Mouse (Mus musculus) spleen, embryonic (tissue): ENCODE data around the gene Hmox1.

Experiments
- CTCF ChIA-PET: fragments of 350-600 bp; sonication (Branson Sonifier 250); formaldehyde crosslinking; loops from one replicate; lab custom pipeline; 2022; lab: Charles Lee

The Hmox1 gene

DNA sequence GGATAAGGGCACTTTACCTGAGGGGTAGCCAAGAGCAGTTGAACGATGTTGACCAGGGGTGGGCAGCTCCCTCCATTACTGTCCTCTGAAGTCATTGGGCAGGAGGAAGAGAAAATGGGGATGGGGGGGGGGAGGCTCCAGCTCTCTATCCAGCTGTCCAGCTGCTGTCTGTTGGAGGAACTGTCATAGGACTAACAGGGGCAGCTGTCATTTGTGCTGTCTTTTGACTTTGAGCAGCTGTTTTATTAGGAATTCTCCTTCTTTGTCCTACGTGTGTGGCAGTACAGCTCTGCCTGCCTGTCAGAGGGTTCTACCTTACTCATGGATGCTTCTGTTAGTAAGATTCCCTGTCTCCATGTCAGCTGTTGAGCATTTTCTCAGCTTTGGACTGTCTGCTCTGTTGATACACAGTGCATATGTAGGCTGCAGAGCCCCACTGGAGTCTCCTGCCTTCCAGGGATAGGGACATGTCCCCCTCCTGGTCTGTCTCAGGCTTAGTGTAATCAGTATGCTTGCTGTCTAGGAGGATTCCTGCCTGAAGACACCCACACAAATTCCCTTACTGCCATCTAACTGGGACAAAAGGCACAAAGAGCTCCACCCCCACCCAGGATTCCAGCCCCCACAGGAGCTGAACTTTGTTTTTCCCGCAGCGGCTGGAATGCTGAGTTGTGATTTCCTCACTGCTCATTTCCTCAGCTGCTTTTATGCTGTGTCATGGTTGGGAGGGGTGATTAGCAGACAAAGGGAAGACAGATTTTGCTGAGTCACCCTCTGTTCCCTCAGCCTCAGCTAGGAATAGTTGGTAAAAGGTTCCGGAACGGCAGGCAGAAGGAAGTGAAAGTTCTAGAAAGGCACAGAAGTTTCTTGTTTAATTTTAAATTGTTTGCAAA is 4.2 kb upstream of the Hmox1 start:
- CTCF ChIA-PET, result no interaction called here

DNA sequence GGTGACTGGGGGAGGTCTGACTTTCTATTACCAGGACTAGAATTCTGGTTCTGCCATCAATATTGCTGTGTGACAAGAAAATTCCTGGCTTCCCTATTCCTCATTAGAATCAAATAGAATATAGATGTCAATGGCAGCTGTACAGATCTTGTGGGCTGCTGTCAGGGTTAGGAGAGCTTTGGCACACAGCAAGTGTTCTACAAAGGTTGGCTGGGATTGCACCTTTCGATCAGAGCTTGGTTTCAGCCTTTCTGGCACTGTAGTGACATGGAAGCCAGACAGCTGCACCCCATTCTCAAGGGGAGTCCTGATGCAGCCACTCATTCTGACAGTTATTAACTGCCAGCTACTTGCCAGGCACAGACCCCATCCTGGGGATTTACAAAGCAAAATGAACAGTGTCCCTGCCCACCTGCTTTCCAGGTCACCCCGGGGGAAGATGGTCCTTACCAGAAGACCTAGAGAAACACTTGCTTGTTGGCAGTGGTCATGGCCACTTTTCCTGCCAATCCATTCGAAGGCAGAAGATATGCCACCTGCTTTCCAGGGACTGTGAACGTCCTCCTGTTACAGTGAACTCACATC is 2.5 kb upstream of the Hmox1 start:
- CTCF ChIA-PET, result no interaction called here

DNA sequence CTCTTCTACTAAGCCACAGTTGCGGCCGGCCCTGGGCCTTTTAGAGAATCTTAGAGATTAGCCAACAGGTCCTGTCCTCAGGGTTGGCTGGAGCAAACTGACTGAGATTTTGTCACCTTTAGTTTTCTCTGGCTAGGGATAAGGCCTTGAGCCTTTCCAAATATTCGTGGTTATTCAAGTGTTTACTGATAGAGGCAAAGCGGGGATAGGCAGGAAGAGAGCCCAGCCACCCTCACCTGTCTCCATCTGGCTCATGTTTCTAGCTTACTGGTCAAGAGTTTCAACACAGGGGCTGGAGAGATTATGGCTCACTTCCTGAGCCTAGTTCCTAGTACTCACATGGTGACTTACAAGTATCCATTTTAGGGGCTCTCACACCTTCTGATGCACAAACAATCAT is 9.5 kb downstream of the Hmox1 start:
- CTCF ChIA-PET, result no interaction called here

DNA sequence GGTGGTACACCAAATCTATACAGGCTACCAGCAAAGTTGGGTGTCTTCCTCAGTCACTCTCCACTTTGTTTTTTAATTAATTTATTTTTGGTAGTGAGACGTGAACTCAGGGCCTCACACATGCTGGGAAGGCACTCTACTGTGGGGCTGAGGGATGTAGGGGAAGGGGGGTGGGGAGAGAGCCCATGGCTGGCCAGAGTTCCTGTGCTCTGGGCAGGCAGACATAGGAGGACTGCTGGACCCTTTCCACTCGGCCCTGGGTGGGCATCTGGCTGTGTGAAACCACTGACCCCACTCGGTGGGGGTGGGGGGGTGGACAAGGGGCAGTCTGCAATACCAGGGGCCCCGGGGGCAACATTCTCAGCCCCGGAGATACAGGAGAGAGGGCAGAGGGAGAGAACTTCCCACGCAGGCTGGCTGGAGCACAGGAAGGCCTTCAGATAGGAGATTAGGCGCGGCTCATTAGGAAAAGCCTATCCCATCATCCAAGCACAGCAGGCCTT is 10.0 kb downstream of the Hmox1 start:
- CTCF ChIA-PET, result interaction anchor here (0.6 kb wide), 1 partner anchor 95 kb away, joined by 3 read pairs; no protein-coding TSS in a partner anchor

DNA sequence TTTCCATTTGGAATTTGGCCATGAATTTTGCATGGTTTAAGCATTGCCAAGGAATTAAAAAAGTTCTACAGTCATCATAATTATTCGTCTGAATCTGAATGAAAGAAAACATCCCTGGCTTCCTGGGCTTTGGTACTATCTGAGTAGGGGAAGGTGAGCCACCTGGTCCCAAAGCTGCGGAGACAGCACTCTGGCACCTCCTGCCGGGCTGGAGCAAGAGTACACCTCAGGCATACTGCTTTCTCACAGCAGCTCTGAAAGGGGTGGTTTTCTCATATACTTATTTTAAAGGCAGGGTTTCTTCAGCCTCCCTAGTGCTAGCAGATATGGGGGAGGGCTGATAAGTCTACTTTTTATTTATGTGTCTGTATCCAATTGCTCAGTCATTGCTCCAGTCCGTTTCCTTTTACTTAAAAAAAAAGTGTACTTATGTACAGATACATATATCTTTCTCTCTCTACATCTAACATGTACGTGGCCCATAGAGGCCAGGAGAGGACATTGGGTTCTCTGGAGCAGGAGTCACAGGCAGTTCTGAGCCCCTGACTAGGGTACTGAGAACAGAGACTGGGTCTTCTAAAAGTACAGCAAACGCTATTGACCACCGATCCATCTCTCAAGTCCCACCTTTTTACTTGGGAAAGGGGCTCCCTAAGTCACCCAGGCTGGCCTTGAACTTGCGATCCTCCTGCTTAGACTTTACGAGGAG is 15.3 kb downstream of the Hmox1 start:
- CTCF ChIA-PET, result interaction anchor here (0.6 kb wide), 1 partner anchor 37 kb away, joined by 4 read pairs; no protein-coding TSS in a partner anchor

DNA sequence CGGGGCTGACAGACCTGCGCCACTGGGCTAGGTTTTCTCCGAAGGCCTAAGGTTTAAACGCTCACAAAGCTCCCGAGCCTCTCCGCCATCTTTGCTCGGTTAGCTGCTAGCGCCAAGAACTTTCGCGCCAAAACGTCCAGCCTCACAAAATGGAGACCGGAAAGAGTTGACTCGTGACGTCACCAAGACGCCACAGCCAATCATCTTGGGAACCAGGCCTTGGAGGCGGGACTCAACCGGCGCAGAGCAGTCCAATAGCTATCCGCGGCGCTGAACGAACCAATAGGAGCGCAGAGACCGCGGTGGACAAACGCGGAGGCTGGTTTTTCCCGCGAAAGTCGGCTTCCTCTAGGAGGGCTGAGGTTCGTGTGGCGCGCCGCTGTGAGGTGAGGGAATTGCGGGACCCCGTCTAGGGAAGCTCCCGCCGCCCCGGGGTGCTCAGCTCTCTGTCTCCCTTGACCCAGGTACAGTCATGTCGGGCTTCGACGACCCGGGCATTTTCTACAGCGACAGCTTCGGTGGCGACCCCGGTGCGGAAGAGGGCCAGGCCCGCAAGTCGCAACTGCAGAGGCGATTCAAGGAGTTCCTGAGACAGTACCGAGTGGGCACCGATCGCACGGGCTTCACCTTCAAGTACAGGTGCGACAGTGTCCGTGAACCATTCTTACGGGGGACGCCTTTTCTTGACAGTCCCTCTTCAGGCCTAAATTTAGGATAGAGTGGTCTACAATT is 16.0 kb downstream of the Hmox1 start, which contains the start of gene Mcm5:
Gene Mcm5, plus strand, starts transcription at position 334 of the 732 bp plus-strand sequence.
- CTCF ChIA-PET, result interaction anchor here (0.6 kb wide), 1 partner anchor 38 kb away, joined by 4 read pairs; no protein-coding TSS in a partner anchor

DNA sequence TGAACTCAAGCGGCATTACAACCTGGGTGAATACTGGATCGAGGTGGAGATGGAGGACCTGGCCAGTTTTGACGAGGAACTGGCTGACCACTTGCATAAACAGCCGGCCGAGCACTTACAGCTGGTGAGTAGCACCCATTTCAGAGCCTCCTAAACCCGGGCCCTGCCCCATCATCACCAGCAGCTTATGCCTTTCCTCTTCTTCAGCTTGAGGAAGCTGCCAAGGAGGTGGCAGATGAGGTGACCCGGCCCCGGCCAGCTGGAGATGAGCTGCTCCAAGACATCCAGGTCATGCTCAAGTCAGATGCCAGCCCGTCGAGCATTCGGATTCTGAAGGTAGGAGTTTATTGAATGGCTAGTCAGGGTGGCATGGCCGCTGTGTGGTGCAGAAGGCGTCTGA is 16.7 kb downstream of the Hmox1 start:
- CTCF ChIA-PET, result no interaction called here

DNA sequence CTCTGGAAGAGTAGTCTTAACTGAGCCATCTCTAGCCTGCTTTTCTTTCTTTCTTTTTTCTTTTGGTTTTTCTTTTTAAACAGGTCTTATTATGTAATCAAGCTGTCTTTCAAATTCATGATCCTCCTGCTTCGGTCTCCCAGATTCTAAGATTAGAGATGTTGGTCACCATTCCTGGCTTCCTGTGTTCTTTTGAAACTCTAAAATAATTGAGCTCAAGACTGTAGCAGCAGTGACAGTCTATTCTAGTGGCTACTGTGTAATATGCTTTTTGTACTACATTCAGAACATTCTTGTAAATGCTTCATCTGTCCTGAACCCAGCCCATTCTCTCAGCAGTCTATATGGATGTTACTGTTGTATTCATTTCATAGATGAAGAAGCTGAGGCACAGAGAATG is 25.1 kb downstream of the Hmox1 start:
- CTCF ChIA-PET, result no interaction called here

DNA sequence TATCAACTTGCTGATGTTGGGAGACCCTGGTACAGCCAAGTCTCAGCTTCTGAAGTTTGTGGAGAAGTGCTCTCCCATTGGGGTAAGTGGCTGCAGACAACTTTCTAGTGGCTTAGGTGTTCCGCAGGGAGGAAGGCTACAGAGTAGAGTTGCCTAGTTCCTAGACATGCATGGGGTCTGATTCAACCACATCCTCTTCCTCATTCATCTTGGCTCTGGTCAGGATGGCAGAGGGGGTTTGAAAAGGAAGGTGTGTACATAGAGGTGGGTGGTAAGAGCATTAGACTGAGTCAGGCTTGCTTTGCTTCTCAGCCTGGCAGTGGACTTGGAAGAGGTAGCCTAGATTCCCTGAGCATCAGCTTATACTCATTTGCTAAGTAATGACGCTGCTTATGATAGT is 25.9 kb downstream of the Hmox1 start:
- CTCF ChIA-PET, result no interaction called here

DNA sequence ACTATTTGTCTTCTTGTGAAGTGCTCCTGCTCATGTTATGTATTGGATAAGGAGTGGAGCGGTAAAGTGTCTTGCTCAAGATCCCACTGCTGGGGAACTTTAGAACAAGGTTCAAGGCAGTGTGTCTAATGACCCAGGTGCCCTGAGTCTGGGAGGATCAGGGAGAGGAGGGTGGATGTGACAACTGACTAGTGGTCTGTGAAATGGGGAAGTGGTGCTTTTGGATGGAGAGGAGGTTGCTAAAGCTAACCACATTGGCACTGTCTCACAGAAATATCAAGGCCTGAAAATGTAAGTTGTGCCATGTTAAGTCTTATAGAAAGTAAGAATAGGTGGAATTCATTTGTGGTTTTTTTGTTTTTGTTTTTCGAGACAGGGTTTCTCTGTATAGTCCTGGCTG is 26.3 kb downstream of the Hmox1 start:
- CTCF ChIA-PET, result no interaction called here

DNA sequence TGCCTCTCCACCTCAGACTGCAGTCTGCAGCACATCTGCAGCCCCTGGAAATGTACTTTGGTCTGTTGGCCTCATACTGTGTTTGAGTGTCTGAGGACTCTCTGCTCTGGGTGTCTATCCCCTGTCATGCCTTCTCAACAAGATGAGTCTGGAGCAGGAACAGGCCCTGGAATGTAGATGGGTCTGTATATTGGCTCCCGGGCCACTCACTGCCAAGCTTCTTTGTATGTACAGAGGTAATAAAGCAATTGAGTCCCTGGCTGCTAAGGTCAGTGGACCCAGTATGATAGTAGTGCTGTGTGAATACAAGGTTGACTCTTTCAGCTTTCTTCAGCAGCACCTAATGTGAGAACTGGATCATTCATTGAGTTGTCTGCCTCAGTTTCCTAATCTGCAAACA is 34.0 kb downstream of the Hmox1 start:
- CTCF ChIA-PET, result no interaction called here

DNA sequence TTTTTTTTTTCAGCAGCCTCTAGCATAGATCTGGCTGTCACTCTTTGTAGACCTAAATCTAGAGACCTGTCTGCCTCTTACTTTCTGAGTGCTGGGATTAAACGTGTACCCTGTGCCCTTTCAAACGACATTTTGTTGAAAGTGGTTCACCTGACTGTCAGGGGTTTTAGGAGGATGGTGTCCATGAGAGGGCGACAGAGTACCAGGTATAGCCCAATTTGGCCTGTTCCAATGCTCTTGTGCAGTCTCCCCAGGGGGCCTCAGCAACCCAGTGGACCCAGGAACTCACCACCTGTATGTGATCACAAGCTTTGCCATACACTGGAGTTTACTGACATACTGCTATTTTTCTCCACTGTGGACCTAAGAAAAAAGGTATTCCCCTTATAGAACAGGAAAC is 39.1 kb downstream of the Hmox1 start:
- CTCF ChIA-PET, result interaction anchor here (0.7 kb wide), 1 partner anchor 17 kb away, joined by 9 read pairs; no protein-coding TSS in a partner anchor

DNA sequence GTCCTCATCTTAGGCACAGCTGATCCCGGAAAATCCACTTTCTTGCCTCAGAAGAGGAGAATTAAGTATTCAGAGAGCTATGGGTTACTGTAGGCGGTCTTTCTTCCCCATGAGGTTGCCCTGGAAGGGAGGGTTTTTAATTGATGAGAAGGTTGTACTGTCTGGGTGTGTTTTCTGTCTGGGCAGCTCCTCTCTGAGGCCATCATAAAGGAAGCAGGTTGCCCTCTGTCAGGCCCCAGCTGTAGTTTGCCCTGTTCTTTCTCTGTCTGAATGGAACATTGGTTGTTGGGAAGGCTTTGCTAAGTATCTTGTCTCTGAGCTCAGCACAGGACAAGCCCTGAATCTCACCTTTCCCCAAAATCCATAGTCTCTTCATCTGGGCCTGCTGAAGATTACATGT is 40.0 kb downstream of the Hmox1 start:
- CTCF ChIA-PET, result interaction anchor here (1.5 kb wide), 1 partner anchor 87 kb away, joined by 3 read pairs; no protein-coding TSS in a partner anchor

DNA sequence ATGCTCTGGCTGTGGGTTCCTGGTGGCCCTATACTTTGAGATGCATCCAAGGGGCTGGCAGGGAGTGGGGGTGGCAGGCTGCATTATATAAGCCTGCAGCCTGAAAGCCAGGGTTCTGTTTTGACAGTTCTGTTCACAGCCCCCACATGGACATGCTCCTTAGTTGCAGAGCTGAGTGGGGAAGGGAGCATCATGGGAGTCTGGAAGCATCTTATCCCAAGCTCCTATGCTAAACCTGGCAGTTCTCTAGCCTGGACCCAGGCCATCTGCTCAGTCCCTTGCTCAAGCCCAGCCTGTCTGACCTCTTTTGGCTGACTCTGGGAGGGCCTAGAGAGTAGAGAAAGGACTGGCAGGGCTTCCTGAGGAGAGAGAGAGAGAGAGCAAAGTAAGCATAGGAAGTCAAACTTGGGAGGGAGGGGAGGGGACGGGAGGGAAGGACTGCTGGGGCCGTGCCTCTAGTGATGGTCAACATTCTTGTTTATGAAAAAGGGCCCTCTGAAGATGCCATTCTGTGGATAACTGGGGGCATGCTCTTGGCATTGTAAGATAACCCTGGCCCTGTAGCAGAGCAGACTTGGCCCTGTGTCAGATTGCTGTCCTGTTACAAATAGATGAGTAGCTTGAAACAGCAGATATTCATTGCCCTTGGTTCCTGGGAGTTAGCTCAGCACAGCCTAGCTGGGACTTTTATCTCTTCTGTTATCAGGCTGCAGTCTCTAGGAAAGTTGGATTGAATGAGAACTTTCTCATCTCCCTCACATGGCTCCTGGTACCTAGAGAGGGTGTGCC is 41.4 kb downstream of the Hmox1 start:
- CTCF ChIA-PET, result no interaction called here

DNA sequence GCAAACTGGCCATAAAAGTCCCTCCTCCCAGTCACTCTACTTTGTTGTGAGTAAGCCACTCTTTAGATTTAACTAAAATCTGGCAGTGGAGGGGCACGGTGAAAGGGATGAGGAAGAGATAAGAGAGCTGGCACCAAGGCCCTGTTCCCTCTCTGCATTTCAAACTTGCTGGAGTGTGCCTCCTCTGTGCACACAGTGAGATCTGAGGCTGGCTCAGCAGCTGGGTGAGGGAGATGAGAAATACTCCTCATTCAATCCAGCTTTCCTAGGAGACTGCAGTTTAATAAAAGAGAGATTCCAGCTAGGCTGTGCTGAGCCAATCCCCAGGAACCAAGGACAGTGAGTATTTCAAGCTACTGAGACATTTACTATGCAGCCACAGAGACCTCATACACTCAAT is 42.3 kb downstream of the Hmox1 start:
- CTCF ChIA-PET, result no interaction called here

DNA sequence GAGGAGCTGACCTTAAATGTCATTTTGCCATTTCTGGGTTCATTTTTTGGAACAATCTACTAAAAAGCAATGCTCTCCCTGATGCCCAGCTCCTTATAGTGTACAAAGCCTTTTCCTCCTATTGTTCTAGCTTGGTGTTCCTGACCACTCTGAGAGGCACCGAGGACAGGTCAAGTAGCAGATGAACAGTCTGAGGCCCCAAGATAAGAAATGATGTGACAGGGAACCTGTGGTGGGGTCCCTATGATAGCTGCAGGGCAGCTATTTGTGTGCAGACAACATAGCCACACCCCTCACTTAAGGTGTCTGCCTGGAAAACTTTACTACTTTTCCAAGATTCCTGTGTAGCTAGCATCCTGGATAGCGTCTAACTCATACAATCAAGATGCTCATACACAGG is 42.8 kb downstream of the Hmox1 start:
- CTCF ChIA-PET, result no interaction called here

DNA sequence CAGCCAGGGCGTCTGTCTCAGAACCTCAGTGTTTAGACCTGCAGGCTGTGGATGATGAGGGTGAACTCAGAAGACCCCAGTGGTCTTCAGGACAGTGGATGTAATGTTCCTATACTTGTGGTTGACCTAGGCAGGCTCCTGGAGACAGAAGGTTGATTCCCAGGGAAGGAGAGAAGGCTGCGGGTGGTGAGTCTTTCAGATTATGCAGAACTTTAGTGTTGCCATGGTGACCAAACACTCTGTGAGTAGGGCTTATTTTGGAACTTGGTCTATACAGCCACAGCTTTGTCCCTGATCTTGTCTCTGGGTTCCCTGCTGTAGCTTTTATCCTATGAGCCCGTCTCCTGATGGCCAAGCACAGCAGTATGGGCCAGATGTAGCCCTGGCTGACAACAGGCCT is 44.1 kb downstream of the Hmox1 start:
- CTCF ChIA-PET, result no interaction called here
